Mouse (Mus musculus): ENCODE measurements around the gene Dhh. TPM values are rescaled to one million over a fixed set of nuclear protein-coding genes. Genes with fewer than 3 reads are reported as not detected.

Dhh gene
- polyA plus RNA-seq, 1 experiment from 2014 or later, result 2.9 TPM

DNA sequence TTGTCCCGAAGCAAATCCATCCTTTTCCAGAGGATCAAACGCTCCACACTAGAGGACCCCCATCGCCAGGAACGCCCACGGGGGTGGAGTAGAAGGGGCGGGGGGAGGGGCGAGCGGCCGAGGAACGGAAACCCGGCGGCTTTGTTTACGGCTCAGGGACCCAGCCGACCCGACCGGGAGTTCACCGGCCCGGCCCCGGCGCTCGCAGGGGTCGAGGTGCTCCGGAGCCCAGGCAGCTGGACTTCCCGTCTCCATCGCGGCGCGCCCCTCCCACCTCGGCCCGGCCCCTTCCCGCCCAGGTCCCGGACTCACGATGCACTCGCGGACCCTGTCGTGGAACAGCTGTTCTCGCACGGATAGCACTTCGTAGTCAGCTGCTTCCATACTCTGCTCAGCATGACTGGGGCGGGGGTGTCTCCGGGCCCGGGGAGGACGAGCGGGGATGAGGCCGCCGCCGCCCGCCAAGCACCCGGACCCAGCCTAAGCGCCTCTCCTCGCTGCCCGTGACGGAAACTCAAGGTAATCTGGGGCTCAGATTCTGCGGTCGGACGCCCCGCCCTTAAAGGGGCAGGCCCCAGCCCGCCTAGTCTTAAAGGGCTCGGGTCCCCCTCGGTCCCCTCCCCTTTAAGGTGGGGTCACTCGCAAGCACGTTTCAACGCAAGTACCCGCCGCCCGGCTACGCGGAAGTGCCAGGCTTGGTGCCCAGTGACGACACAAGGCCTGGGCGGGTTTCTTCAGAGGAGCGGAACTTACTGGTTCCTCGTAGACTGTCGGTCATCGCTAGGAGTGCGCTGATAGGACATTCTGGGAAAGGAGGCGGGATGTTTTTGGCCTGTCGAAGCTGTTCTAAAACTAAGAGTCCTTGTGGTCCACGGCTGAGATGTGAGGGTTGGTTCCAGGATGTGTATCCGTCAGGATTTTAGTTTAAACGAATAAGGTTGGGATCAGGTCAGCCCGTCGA is 19.5 kb upstream of the Dhh start, which contains the start of gene Lmbr1l:
Gene Lmbr1l, minus strand, starts transcription at position 694 of the 961 bp plus-strand sequence.
- under 1% methylated on average over 82 of the region's 82 CpGs for WGBS

GRCm38 (mm10) chr15:98917091-98917490 is 18.8 kb upstream of the Dhh start:
- ATAC-seq (replicated peaks; ENCODE audit: low FRiP score, low read depth) (no peak), DNase-seq (ENCODE audit: low spot score) (peak; percentile 37)
- Histone ChIP-seq H3K4me1 (replicated peaks; ENCODE audit: insufficient read depth, low read length) (peaks cover 8% of the 10 kb centered on the region; the same call in 1 of the 2 replicates), H3K36me3 (ENCODE audit: insufficient read depth, low read length) (peaks cover 17% of the 10 kb centered on the region; the same call in 1 of the 2 replicates), H3K27ac (peak overlapping the region; percentile 97), H3K4me3 (replicated peaks; ENCODE audit: low read depth, low read length) (peak overlapping the region; percentile 88), H3K9ac (ENCODE audit: low read depth, low read length) (peak overlapping the region; percentile 88), H3K9me3 (replicated peaks; ENCODE audit: low read length) (no peaks in the 10 kb centered on the region), H3K4me2 (ENCODE audit: low read length) (peak overlapping the region; percentile 73), H3K27me3 (ENCODE audit: insufficient read depth, low read length) (no peaks in the 10 kb centered on the region)
- under 1% methylated on average over 14 of the region's 14 CpGs for WGBS
- no peak for TF ChIP-seq CTCF (IDR thresholded peaks at IDR 0.05; ENCODE audit: low read depth)

More for the DNA sequence above, 19.5 kb upstream of the Dhh start, which contains the start of gene Lmbr1l:
- Histone ChIP-seq H3K9ac (ENCODE audit: low read depth, low read length) (peak within 1 kb of the TSS; percentile 88), H3K27me3 (ENCODE audit: insufficient read depth, low read length) (no peaks in the 10 kb centered on the region), H3K9me3 (replicated peaks; ENCODE audit: low read length) (no peaks in the 10 kb centered on the region), H3K27ac (peak within 1 kb of the TSS; percentile 97), H3K36me3 (ENCODE audit: insufficient read depth, low read length) (peaks cover 10% of the 10 kb centered on the region; the same call in 1 of the 2 replicates), H3K4me3 (replicated peaks; ENCODE audit: low read depth, low read length) (peak within 1 kb of the TSS; percentile 88), H3K4me1 (replicated peaks; ENCODE audit: insufficient read depth, low read length) (peaks cover 8% of the 10 kb centered on the region; the same call in 1 of the 2 replicates), H3K4me2 (ENCODE audit: low read length) (peak within 1 kb of the TSS; percentile 73)
- DNase-seq (ENCODE audit: low spot score), result peak; percentile 99
- TF ChIP-seq CTCF (IDR thresholded peaks at IDR 0.05; ENCODE audit: low read depth), result no peak
- ATAC-seq (replicated peaks; ENCODE audit: low FRiP score, low read depth), result peak; percentile 98

GRCm38 (mm10) chr15:98916016-98916415 is 17.7 kb upstream of the Dhh start:
- H3K4me2 ChIP-seq (ENCODE audit: low read length), result peak overlapping the region; percentile 73; the same call in 1 of the 2 replicates
- H3K9ac ChIP-seq (ENCODE audit: low read depth, low read length), result no peak overlapping the region
- no peak overlapping the region for H3K27ac ChIP-seq
- DNase-seq (ENCODE audit: low spot score) (no peak), ATAC-seq (replicated peaks; ENCODE audit: low FRiP score, low read depth) (no peak)
- TF ChIP-seq CTCF (IDR thresholded peaks at IDR 0.05; ENCODE audit: low read depth), result no peak
- H3K4me3 ChIP-seq (replicated peaks; ENCODE audit: low read depth, low read length), result no peak overlapping the region
- H3K4me1 ChIP-seq (replicated peaks; ENCODE audit: insufficient read depth, low read length), result peaks cover 8% of the 10 kb centered on the region; the same call in 1 of the 2 replicates
- no peaks in the 10 kb centered on the region for H3K27me3 ChIP-seq (ENCODE audit: insufficient read depth, low read length)
- no peaks in the 10 kb centered on the region for H3K9me3 ChIP-seq (replicated peaks; ENCODE audit: low read length)
- H3K36me3 ChIP-seq (ENCODE audit: insufficient read depth, low read length), result peaks cover 28% of the 10 kb centered on the region
- WGBS, result 74% methylated on average over 4 of the region's 4 CpGs

GRCm38 (mm10) chr15:98914903-98915302 is 16.6 kb upstream of the Dhh start:
- DNase-seq (ENCODE audit: low spot score) (no peak), ATAC-seq (replicated peaks; ENCODE audit: low FRiP score, low read depth) (no peak)
- no peaks in the 10 kb centered on the region for H3K27me3 ChIP-seq (ENCODE audit: insufficient read depth, low read length)
- H3K4me2 ChIP-seq (ENCODE audit: low read length), result no peak overlapping the region
- TF ChIP-seq CTCF (IDR thresholded peaks at IDR 0.05; ENCODE audit: low read depth), result no peak
- WGBS, result 91% methylated on average over 6 of the region's 6 CpGs
- H3K4me1 ChIP-seq (replicated peaks; ENCODE audit: insufficient read depth, low read length), result peaks cover 8% of the 10 kb centered on the region; the same call in 1 of the 2 replicates
- H3K36me3 ChIP-seq (ENCODE audit: insufficient read depth, low read length), result peaks cover 33% of the 10 kb centered on the region
- no peak overlapping the region for H3K4me3 ChIP-seq (replicated peaks; ENCODE audit: low read depth, low read length)
- H3K27ac ChIP-seq, result no peak overlapping the region
- H3K9ac ChIP-seq (ENCODE audit: low read depth, low read length), result no peak overlapping the region
- no peaks in the 10 kb centered on the region for H3K9me3 ChIP-seq (replicated peaks; ENCODE audit: low read length)

GRCm38 (mm10) chr15:98904692-98905091 is 6.4 kb upstream of the Dhh start:
- TF ChIP-seq CTCF (IDR thresholded peaks at IDR 0.05; ENCODE audit: low read depth), result peak; percentile 71
- H3K9me3 ChIP-seq (replicated peaks; ENCODE audit: low read length), result no peaks in the 10 kb centered on the region
- no peak overlapping the region for H3K27ac ChIP-seq
- H3K27me3 ChIP-seq (ENCODE audit: insufficient read depth, low read length), result no peaks in the 10 kb centered on the region
- H3K9ac ChIP-seq (ENCODE audit: low read depth, low read length), result no peak overlapping the region
- no peaks in the 10 kb centered on the region for H3K4me1 ChIP-seq (replicated peaks; ENCODE audit: insufficient read depth, low read length)
- WGBS, result 29% methylated on average over 10 of the region's 10 CpGs
- peak; percentile 58 for DNase-seq (ENCODE audit: low spot score)
- no peak overlapping the region for H3K4me2 ChIP-seq (ENCODE audit: low read length)
- peaks cover 23% of the 10 kb centered on the region for H3K36me3 ChIP-seq (ENCODE audit: insufficient read depth, low read length)
- 0 out of 2 replicates have a peak, but pooled peaks have one; percentile 27 for ATAC-seq (replicated peaks; ENCODE audit: low FRiP score, low read depth)
- H3K4me3 ChIP-seq (replicated peaks; ENCODE audit: low read depth, low read length), result no peak overlapping the region

GRCm38 (mm10) chr15:98902600-98902999 is 4.3 kb upstream of the Dhh start:
- H3K27me3 ChIP-seq (ENCODE audit: insufficient read depth, low read length), result peaks cover 14% of the 10 kb centered on the region; the same call in 1 of the 2 replicates
- no peaks in the 10 kb centered on the region for H3K9me3 ChIP-seq (replicated peaks; ENCODE audit: low read length)
- peaks cover 10% of the 10 kb centered on the region for H3K4me1 ChIP-seq (replicated peaks; ENCODE audit: insufficient read depth, low read length)
- no peak overlapping the region for H3K27ac ChIP-seq
- H3K4me3 ChIP-seq (replicated peaks; ENCODE audit: low read depth, low read length), result no peak overlapping the region
- H3K9ac ChIP-seq (ENCODE audit: low read depth, low read length), result no peak overlapping the region
- DNase-seq (ENCODE audit: low spot score), result no peak
- H3K4me2 ChIP-seq (ENCODE audit: low read length), result no peak overlapping the region
- peaks cover 11% of the 10 kb centered on the region for H3K36me3 ChIP-seq (ENCODE audit: insufficient read depth, low read length)
- TF ChIP-seq CTCF (IDR thresholded peaks at IDR 0.05; ENCODE audit: low read depth), result no peak
- ATAC-seq (replicated peaks; ENCODE audit: low FRiP score, low read depth), result no peak
- WGBS, result 85% methylated on average over 2 of the region's 2 CpGs

Data from kidney, postnatal 0 days (tissue).